Mouse (Mus musculus): Measurements from ENCODE around the gene Dysf. TPM values are rescaled to one million over a fixed set of nuclear protein-coding genes. Genes with fewer than 3 reads are reported as not detected.

The Dysf gene
- polyA plus RNA-seq, 1 experiment, result not detected

DNA sequence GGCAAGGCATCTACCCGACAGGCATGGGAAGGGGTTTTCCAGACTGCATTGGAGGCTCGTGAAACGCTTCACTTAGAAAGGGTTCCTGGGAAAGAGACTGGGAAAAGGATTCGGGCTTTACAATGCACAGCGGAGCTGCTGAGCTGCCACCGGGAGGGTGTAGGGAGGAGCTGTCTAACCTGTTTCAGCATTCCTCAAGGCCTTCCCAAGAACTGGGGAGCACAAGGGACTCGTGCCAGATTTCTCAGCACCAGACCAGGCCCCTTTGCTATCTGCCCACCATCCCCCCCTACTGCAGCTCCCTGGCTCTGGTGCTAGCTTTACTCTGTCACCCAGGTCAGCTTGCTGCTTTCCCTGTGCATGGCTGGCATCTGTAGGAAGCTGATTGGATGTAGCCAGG lies 124.7 kb downstream of the Dysf start:
- H3K36me3 ChIP-seq (replicated peaks; ENCODE audit: low read length), result no peaks in the 10 kb centered on the region
- no peaks in the 10 kb centered on the region for H3K4me1 ChIP-seq
- TF ChIP-seq GATA1 (IDR thresholded peaks at IDR 0.05; ENCODE audit: borderline replicate concordance, low read length) (no peak), FLI1 (IDR thresholded peaks at IDR 0.05; ENCODE audit: low read length) (no peak)
- peaks cover 7% of the 10 kb centered on the region for H3K27me3 ChIP-seq (replicated peaks)
- H3K9me3 ChIP-seq, result no peaks in the 10 kb centered on the region
- H3K4me3 ChIP-seq (replicated peaks), result no peak overlapping the region

DNA sequence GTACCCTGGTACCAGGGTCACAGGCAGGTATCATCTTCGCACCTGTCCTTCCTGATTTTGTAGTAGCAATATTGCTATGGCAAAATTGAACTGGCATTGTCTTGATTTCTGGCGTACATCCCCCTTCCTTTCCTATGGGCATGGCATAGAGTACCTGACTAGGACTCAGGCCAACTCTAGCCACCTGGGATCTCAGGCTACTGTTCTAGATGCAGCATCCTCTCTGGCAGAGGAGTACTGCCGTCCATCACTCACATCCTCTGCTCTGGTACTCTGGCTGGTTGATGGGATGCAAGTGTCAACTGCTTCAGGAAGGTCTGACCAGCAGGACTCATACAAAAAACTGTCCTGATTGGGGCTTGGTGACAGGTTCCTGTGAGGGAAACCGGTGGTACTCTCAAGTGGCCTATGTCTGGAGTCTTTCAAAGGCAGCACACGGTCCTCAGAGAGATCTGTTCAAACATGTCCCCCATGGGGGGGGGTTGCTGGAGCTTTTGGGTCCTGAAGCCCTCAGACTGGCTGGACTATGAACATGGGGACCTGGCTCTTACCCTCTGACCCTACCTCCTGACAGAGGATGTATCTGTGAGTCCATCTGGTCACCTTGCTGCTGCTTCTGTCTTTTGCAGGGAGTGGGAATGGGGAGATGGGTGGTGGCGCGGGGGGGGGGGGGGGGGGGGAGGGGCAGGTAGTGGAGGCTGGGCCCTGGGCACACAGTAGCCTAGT lies 125.8 kb downstream of the Dysf start:
- Histone ChIP-seq H3K36me3 (replicated peaks; ENCODE audit: low read length) (no peaks in the 10 kb centered on the region), H3K9me3 (no peaks in the 10 kb centered on the region), H3K27me3 (replicated peaks) (peaks cover 3% of the 10 kb centered on the region), H3K4me1 (no peaks in the 10 kb centered on the region), H3K4me3 (replicated peaks) (no peak overlapping the region)
- TF ChIP-seq FLI1 (IDR thresholded peaks at IDR 0.05; ENCODE audit: low read length) (no peak), GATA1 (IDR thresholded peaks at IDR 0.05; ENCODE audit: borderline replicate concordance, low read length) (no peak)

DNA sequence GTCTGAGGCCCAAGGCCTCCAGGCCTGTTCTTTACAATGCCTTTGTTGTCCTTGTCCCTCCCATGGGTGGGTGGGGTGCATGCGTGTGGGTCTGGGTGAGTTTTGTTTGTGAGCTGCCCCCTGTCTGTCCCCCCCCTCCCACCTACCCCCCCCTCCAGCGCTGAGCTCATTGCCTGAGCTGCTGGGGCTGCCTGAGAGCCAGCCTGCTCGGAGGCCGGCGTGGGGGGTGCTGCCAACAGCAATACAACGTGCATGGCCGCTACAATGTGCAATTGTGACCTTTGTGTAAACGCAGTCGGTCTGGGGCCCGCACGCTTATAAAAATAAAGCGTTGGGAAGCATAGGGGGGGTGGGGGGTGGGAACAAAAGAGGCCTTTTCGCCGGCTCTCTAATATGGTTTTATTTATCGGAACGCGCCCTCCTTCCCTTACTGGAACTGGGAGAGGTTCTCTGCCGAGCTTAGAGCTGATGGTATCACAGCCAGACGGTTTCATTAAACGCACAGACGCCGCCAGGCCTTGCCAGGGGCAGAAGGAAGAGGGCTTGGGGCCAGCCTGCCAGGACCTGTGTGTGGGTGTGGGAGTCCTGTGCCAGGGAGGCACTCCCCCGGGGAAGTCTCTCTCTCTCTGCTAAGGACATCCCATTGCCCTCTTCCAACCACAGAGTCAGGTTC lies 126.5 kb downstream of the Dysf start:
- H3K27me3 ChIP-seq (replicated peaks), result peaks cover 3% of the 10 kb centered on the region
- no peaks in the 10 kb centered on the region for H3K4me1 ChIP-seq
- H3K9me3 ChIP-seq, result no peaks in the 10 kb centered on the region
- TF ChIP-seq GATA1 (IDR thresholded peaks at IDR 0.05; ENCODE audit: borderline replicate concordance, low read length), result no peak
- no peak for TF ChIP-seq FLI1 (IDR thresholded peaks at IDR 0.05; ENCODE audit: low read length)
- no peaks in the 10 kb centered on the region for H3K36me3 ChIP-seq (replicated peaks; ENCODE audit: low read length)
- no peak overlapping the region for H3K4me3 ChIP-seq (replicated peaks)

GRCm38 (mm10) chr6:84135709-84136108 lies 127.3 kb downstream of the Dysf start:
- no peak overlapping the region for H3K4me3 ChIP-seq (replicated peaks)

DNA sequence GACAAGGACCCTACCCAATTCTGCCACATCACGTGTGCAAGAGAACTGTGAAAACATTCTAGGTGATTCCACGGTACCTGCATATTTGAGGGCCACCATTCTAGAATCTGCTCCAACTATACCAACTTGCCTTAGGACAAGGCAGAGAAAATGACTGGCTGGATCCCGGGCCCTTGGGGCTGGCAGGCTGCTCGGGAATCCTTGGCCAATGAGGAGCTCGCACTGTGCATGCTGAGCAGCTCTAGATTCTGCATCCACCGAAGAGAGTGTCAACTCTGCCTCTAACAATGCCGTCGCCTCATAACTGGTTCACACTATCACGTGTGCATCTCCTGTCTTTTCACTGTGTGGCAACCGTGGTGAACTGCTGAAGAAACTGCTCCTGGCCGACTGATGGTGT lies 128.0 kb downstream of the Dysf start:
- H3K27me3 ChIP-seq (replicated peaks), result peaks cover 3% of the 10 kb centered on the region
- H3K9me3 ChIP-seq, result no peaks in the 10 kb centered on the region
- no peaks in the 10 kb centered on the region for H3K36me3 ChIP-seq (replicated peaks; ENCODE audit: low read length)
- TF ChIP-seq FLI1 (IDR thresholded peaks at IDR 0.05; ENCODE audit: low read length), result no peak
- no peak for TF ChIP-seq GATA1 (IDR thresholded peaks at IDR 0.05; ENCODE audit: borderline replicate concordance, low read length)
- no peak overlapping the region for H3K4me3 ChIP-seq (replicated peaks)
- no peaks in the 10 kb centered on the region for H3K4me1 ChIP-seq

More at GRCm38 (mm10) chr6:84135709-84136108, 127.3 kb downstream of the Dysf start:
- H3K27me3 ChIP-seq (replicated peaks), result peaks cover 3% of the 10 kb centered on the region
- TF ChIP-seq FLI1 (IDR thresholded peaks at IDR 0.05; ENCODE audit: low read length), result no peak
- TF ChIP-seq GATA1 (IDR thresholded peaks at IDR 0.05; ENCODE audit: borderline replicate concordance, low read length), result no peak
- no peaks in the 10 kb centered on the region for H3K4me1 ChIP-seq
- H3K9me3 ChIP-seq, result no peaks in the 10 kb centered on the region
- no peaks in the 10 kb centered on the region for H3K36me3 ChIP-seq (replicated peaks; ENCODE audit: low read length)

DNA sequence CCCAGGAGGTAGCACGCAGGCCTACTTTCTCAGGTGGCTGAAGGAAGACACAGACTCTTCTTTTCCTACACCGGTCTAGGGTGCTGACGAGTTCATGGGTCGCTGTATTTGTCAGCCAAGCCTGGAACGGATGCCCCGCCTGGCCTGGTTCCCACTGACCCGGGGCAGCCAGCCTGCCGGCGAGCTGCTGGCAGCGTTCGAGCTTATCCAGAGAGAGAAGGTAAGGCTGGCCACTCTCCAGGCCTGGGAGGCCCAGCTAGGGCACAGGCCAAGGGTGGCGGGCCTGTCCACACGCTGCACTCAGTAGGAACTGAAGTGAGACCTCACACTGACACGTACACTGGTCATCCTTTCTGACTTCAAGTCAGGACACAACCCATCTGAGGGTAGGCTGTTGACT lies 131.5 kb downstream of the Dysf start:
- TF ChIP-seq GATA1 (IDR thresholded peaks at IDR 0.05; ENCODE audit: borderline replicate concordance, low read length) (no peak), FLI1 (IDR thresholded peaks at IDR 0.05; ENCODE audit: low read length) (no peak)
- Histone ChIP-seq H3K4me3 (replicated peaks) (no peak overlapping the region), H3K27me3 (replicated peaks) (peaks cover 8% of the 10 kb centered on the region)

DNA sequence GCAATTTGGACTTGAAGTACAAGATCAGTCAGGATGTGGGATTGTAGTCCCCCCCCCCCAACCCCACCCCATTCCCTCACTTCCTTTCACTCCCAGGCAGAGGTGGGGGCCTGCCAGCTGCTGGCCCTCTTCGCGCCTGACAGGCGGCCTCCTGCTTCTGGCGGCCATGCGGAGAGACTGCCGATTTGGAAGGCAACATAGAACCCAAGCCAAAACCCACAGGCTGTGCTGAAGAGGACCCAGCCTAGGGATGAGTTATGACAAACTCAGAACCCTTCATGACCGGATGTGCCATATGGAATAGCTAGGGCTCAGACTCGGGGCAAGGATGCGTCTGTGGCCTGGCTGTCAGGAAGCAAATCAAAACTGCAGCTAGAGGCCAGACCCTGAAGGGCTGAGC lies 134.1 kb downstream of the Dysf start:
- Histone ChIP-seq H3K27me3 (replicated peaks) (peaks cover 17% of the 10 kb centered on the region), H3K9me3 (no peaks in the 10 kb centered on the region), H3K4me1 (no peaks in the 10 kb centered on the region), H3K4me3 (replicated peaks) (no peak overlapping the region), H3K36me3 (replicated peaks; ENCODE audit: low read length) (no peaks in the 10 kb centered on the region)
- TF ChIP-seq GATA1 (IDR thresholded peaks at IDR 0.05; ENCODE audit: borderline replicate concordance, low read length) (no peak), FLI1 (IDR thresholded peaks at IDR 0.05; ENCODE audit: low read length) (no peak)

More for the DNA sequence above, 131.5 kb downstream of the Dysf start:
- H3K9me3 ChIP-seq, result no peaks in the 10 kb centered on the region
- H3K36me3 ChIP-seq (replicated peaks; ENCODE audit: low read length), result no peaks in the 10 kb centered on the region
- H3K4me1 ChIP-seq, result no peaks in the 10 kb centered on the region

DNA sequence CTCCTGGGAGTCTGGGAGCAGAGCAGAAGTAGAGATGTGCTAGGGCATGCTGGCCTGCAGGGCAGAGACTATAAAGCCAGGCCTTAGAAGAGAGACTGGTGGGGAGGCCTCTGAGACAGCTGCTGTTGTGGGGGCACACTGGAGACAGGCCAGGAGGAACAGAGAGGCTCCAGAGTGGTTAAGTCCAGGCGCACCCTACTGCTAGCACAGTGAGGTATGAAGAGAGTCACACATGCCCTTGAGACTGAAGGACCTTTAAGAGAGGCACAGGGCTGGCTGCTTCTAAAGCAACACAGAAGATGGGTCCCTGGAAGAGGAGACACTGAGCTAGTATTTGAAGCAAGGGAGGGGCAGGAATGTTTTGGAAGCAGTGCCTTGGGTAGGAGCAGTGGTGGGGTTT lies 134.9 kb downstream of the Dysf start:
- peaks cover 19% of the 10 kb centered on the region for H3K27me3 ChIP-seq (replicated peaks)
- no peaks in the 10 kb centered on the region for H3K9me3 ChIP-seq
- TF ChIP-seq FLI1 (IDR thresholded peaks at IDR 0.05; ENCODE audit: low read length) (no peak), GATA1 (IDR thresholded peaks at IDR 0.05; ENCODE audit: borderline replicate concordance, low read length) (no peak)
- H3K4me1 ChIP-seq, result no peaks in the 10 kb centered on the region
- H3K36me3 ChIP-seq (replicated peaks; ENCODE audit: low read length), result no peaks in the 10 kb centered on the region
- H3K4me3 ChIP-seq (replicated peaks), result no peak overlapping the region

DNA sequence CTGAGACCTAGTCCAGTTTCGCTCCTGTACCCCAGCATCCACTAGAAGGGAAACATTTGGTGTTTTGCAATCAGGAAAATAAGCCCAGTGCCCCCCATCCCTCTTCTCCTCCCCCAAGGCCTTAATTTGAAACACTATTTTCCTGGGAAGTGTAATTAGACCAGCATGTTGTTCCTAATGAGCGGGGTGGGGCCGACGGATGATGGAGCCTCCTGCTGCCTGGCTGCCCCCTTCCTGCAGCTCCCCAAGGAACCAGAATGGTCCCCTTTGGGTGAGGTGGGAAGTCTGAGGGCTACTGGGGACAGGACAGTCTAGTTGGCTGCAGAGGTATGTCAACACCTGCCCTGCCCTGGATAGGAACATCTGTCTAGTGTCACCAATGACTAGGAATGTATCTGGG lies 136.0 kb downstream of the Dysf start:
- Histone ChIP-seq H3K9me3 (no peaks in the 10 kb centered on the region), H3K4me3 (replicated peaks) (no peak overlapping the region), H3K27me3 (replicated peaks) (peaks cover 21% of the 10 kb centered on the region), H3K36me3 (replicated peaks; ENCODE audit: low read length) (no peaks in the 10 kb centered on the region), H3K4me1 (no peaks in the 10 kb centered on the region)
- TF ChIP-seq FLI1 (IDR thresholded peaks at IDR 0.05; ENCODE audit: low read length) (no peak), GATA1 (IDR thresholded peaks at IDR 0.05; ENCODE audit: borderline replicate concordance, low read length) (no peak)

Measured in megakaryocyte, embryonic 14.5 days (primary cell).